Mouse (Mus musculus): ENCODE measurements at regions not wholly inside any gene's neighbourhood (a gene's known extent, or its start where the extent isn't known, plus 50 kb on each side); places are given as distances from the start of the nearest gene placed in this dataset.

DNA sequence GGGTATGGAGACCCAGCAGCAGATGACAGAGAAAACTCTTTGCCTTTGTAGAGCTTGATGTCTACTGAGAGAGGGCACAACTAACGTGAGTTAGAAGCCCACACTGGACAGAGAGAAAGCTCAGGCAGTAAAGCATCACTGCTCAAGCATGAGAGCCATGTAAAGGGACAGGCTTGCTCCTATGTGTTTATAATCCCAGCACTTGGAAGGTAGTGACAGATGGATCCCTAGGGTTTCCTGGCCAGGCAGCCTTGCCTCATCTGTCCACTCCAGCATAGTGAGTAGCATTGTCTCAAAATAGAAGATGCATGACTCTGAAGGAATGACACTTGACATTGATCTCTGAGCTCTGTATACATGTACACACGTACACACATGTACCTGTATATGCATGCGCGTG lies 55.9 kb upstream of the Cnksr3 start:
- no peaks in the 10 kb centered on the region for H3K36me3 ChIP-seq
- peaks cover 24% of the 10 kb centered on the region; the same call in 1 of the 2 replicates for H3K4me1 ChIP-seq
- WGBS = 88% methylated on average over 4 of the region's 4 CpGs
- H3K9me3 ChIP-seq (replicated peaks) = no peaks in the 10 kb centered on the region
- ATAC-seq (ENCODE audit: insufficient number of reproducible peaks, low FRiP score, low TSS enrichment, low read depth) = no peak
- no peak overlapping the region for H3K27ac ChIP-seq (replicated peaks)
- no peaks in the 10 kb centered on the region for H3K27me3 ChIP-seq
- no peak overlapping the region for H3K4me2 ChIP-seq (replicated peaks)
- no peak overlapping the region for H3K4me3 ChIP-seq (replicated peaks)
- no peak overlapping the region for H3K9ac ChIP-seq

DNA sequence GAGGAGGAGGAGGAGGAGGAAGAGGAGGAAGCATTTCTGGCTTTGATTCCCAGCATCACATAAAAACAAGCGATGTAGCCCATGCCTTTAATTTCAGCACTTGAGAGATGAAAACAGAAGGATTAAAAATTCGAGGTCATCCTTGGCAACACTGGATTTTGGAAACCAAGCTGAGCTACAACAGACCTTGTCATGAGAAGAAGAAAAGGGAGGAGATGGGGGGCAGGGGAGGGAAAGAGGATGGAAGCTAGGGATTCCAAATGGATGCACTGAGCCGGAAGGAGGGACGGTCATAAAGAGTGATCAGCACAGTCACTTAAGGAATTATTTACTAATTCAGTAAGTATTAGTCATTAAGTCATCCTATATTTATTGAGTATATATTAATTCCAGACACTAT lies 55.1 kb upstream of the Cnksr3 start:
- 75% methylated on average over 4 of the region's 4 CpGs for WGBS
- ATAC-seq (ENCODE audit: insufficient number of reproducible peaks, low FRiP score, low TSS enrichment, low read depth) = no peak
- Histone ChIP-seq H3K27ac (replicated peaks) (no peak overlapping the region), H3K4me1 (peaks cover 24% of the 10 kb centered on the region; the same call in 1 of the 2 replicates), H3K9me3 (replicated peaks) (no peaks in the 10 kb centered on the region), H3K36me3 (no peaks in the 10 kb centered on the region), H3K4me3 (replicated peaks) (no peak overlapping the region), H3K9ac (no peak overlapping the region), H3K4me2 (replicated peaks) (no peak overlapping the region), H3K27me3 (no peaks in the 10 kb centered on the region)

DNA sequence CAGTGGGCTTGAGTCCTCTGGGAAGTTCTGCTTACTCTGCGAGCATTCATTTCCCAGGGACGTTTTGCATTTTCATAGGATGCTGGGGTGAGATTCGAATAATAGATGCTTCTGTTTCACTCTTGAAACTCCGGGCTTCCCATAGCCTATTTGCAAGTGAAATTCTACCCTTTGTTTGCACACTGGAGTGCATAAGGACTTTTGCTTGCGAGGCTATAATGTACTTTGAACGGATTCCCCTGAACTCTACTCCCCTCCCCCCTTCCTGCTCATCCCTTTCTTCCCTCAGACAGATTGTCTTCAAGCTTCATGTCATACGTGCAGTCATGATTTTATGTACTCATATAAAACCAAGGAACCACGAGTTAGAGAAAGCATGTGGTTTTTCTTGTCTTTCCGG lies 53.4 kb upstream of the Cnksr3 start:
- Histone ChIP-seq H3K36me3 (no peaks in the 10 kb centered on the region), H3K4me1 (peaks cover 29% of the 10 kb centered on the region), H3K27me3 (no peaks in the 10 kb centered on the region), H3K4me2 (replicated peaks) (no peak overlapping the region), H3K9me3 (replicated peaks) (no peaks in the 10 kb centered on the region), H3K27ac (replicated peaks) (no peak overlapping the region), H3K9ac (no peak overlapping the region), H3K4me3 (replicated peaks) (no peak overlapping the region)
- no peak for ATAC-seq (ENCODE audit: insufficient number of reproducible peaks, low FRiP score, low TSS enrichment, low read depth)
- 24% methylated on average over 9 of the region's 9 CpGs for WGBS

DNA sequence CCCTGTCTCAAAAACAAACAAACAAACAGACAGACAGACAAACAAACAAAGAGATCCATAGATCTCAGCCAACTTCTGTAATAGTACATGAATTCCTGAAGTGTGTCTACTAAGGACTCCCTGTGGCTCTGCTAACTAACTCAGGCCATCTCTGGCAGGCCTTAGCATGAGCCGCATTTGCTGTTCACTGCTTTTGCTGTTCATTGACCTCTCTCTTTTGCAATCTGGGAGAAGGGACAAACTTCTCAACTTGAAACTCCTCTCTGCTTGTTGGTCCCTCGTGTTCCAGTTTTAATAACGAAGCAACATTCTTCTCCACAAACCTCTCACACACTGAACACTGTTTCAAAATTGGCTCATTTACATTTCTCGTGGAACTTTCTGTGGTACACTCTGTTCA lies 52.7 kb upstream of the Cnksr3 start:
- Histone ChIP-seq H3K9me3 (replicated peaks) (no peaks in the 10 kb centered on the region), H3K4me3 (replicated peaks) (no peak overlapping the region), H3K27ac (replicated peaks) (no peak overlapping the region), H3K4me2 (replicated peaks) (no peak overlapping the region), H3K36me3 (no peaks in the 10 kb centered on the region), H3K27me3 (no peaks in the 10 kb centered on the region), H3K9ac (no peak overlapping the region), H3K4me1 (peaks cover 31% of the 10 kb centered on the region)
- 74% methylated on average over 4 of the region's 4 CpGs for WGBS
- ATAC-seq (ENCODE audit: insufficient number of reproducible peaks, low FRiP score, low TSS enrichment, low read depth) = no peak

All from embryonic facial prominence, embryonic 15.5 days (tissue).